Mouse (Mus musculus) thymus, adult 2 months (tissue): ENCODE data around the gene Ttll5.

Experiments used
- CTCF ChIP-seq: fragments of 200-500 bp; IDR thresholded peaks from 2 replicates; pipeline ENCODE4 v1.5.1; 2012; ENCODE audit warnings: mild to moderate bottlenecking, control low read depth, low read length, moderate library complexity, borderline replicate concordance; ENCODE audit not compliant: control insufficient read depth, poor library complexity, insufficient read depth; ENCODE audit errors: extremely low read depth
- POLR2A ChIP-seq: fragments of 200-500 bp; IDR thresholded peaks from 2 replicates; pipeline ENCODE4 v1.6.1; 2012; ENCODE audit warnings: mild to moderate bottlenecking, low read length, control low read depth, moderate library complexity; ENCODE audit not compliant: control insufficient read depth, poor library complexity, insufficient read depth; ENCODE audit errors: extremely low read depth

DNA sequence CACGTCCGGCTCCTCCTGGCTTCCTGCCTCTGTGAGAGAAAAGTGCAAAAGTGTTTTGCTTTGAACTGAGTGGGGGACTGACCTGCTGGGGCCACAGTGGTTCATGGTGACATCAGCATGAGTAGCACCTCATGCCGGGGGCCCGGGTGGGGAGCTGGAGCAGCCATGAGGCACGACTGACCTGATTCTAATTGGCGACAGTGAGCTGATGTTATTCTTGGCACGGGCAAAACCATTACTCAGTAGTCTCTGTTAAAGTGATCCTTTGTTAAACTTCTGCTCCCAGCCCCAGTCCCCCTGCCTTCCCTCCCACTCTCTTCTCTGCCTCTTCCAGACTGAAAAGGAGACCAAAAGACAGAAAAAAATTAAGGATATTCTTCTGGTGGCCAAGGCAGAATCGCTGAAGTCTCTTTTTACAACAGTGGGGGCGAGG lies 176.2 kb downstream of the Ttll5 start:
- TF ChIP-seq CTCF: no peak
- no peak for TF ChIP-seq POLR2A
